Mouse (Mus musculus) lung, adult 2 months (tissue): ENCODE measurements at regions not wholly inside any gene's neighbourhood (a gene's known extent, or its start where the extent isn't known, plus 50 kb on each side); places are given as distances from the start of the nearest gene placed in this dataset.

Source experiments
- DNase-seq: peaks from one replicate; pipeline ENCODE4 v3.0.0; 2022
- H3K4me1 ChIP-seq: fragments of 200-500 bp; 2 replicates; pipeline ENCODE4 v1.6.1; 2011; ENCODE audit warnings: low read length; ENCODE audit not compliant: control insufficient read depth, insufficient read depth
- H3K4me3 ChIP-seq: fragments of 200-500 bp; replicated peaks from 2 replicates; pipeline ENCODE3; 2011; ENCODE audit warnings: low read depth, mild to moderate bottlenecking, control low read depth, low read length; ENCODE audit errors: extremely low read depth
- CTCF ChIP-seq: fragments of 200-500 bp; IDR thresholded peaks from 2 replicates; pipeline ENCODE4 v1.5.1; 2011; ENCODE audit warnings: mild to moderate bottlenecking, low read length, control low read depth; ENCODE audit not compliant: insufficient read depth
- POLR2A ChIP-seq: fragments of 200-500 bp; IDR thresholded peaks from 2 replicates; pipeline ENCODE4 v1.6.1; 2011; ENCODE audit warnings: low read depth, mild to moderate bottlenecking, control low read depth, low read length, borderline replicate concordance; ENCODE audit errors: extremely low read depth
- WGBS: fragments of 180-500 bp; shearing (Covaris S2); methylation state at CpG from one replicate; pipeline ENCODE4 v1.1.7; 2018; 5-methylcytosine and 5-hydroxymethylcytosine counted together

DNA sequence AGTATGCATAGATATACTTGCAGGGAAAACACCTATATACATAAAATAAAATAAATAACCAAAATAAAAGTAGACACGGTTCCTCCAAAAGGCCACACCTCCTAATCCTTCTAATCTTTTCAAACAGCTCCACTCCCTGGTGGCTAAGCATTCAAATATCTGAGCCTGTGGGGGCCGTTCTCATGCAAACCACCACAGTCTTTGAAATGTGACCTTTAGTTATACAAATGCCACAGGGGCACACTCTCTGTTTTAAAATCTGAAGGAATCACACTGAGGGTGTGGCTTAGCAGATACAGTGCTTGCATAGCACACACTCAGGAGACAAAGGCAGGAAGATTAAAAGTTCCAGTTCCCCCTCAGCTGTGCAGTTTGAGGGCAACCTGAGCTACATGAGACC, 50.4 kb upstream of the Col13a1 start:
- TF ChIP-seq POLR2A, result no peak
- TF ChIP-seq CTCF, result no peak
- Histone ChIP-seq H3K4me1 (no peaks in the 10 kb centered on the region), H3K4me3 (no peak overlapping the region)
- 83% methylated on average over 2 of the region's 2 CpGs for WGBS
- no peak for DNase-seq
